Mouse (Mus musculus): ENCODE measurements around the gene Osbpl5.
A peak's percentile ranks its signal among the peaks of the same experiment; 100 is the strongest.

Gene Osbpl5

GRCm38 (mm10) chr7:143756125-143757026, at the start of gene Osbpl5:
Osbpl5 (minus strand) TSS chr7:143756985.
- peak; percentile 7 to 38 for DNase-seq (ENCODE audit: inconsistent age in 2 of 2, low spot score in 1 of 2)

- DNase-seq (ENCODE audit: inconsistent age in 2 of 2, low spot score in 1 of 2), result peak in 1 of 2 experiments; percentile 38
Measured at GRCm38 (mm10) chr7:143805199-143805624, 48.4 kb upstream of the Osbpl5 start.

GRCm38 (mm10) chr7:143801195-143802065, 44.6 kb upstream of the Osbpl5 start:
- peak; percentile 43 to 52 for DNase-seq (ENCODE audit: inconsistent age in 2 of 2, low spot score in 1 of 2)

- DNase-seq (ENCODE audit: inconsistent age in 2 of 2, low spot score in 1 of 2), result no peak
Measured at GRCm38 (mm10) chr7:143800770-143801169, 44.0 kb upstream of the Osbpl5 start.

- DNase-seq (ENCODE audit: inconsistent age in 2 of 2, low spot score in 1 of 2), result no peak
Measured at GRCm38 (mm10) chr7:143798783-143799182, 42.0 kb upstream of the Osbpl5 start.

GRCm38 (mm10) chr7:143793121-143793520, 36.3 kb upstream of the Osbpl5 start:
- DNase-seq (ENCODE audit: inconsistent age in 2 of 2, low spot score in 1 of 2), result peak; percentile 51 to 73

GRCm38 (mm10) chr7:143792336-143792985, 35.7 kb upstream of the Osbpl5 start:
- no peak for DNase-seq (ENCODE audit: inconsistent age in 2 of 2, low spot score in 1 of 2)

- DNase-seq (ENCODE audit: inconsistent age in 2 of 2, low spot score in 1 of 2), result peak; percentile 83 to 86
Measured at GRCm38 (mm10) chr7:143783996-143784829, 27.4 kb upstream of the Osbpl5 start, which contains the start of gene Mrgpre. Mrgpre (minus strand) TSS chr7:143784500.

- no peak for DNase-seq (ENCODE audit: inconsistent age in 2 of 2, low spot score in 1 of 2)
Measured at GRCm38 (mm10) chr7:143783378-143783995, 26.7 kb upstream of the Osbpl5 start.

- DNase-seq (ENCODE audit: inconsistent age in 2 of 2, low spot score in 1 of 2), result no peak
Measured at GRCm38 (mm10) chr7:143777375-143777774, 20.6 kb upstream of the Osbpl5 start.

- no peak for DNase-seq (ENCODE audit: inconsistent age in 2 of 2, low spot score in 1 of 2)
Measured at GRCm38 (mm10) chr7:143776137-143776536, 19.4 kb upstream of the Osbpl5 start.

- peak; percentile 9 to 66 for DNase-seq (ENCODE audit: inconsistent age in 2 of 2, low spot score in 1 of 2)
Measured at GRCm38 (mm10) chr7:143769461-143769860, 12.7 kb upstream of the Osbpl5 start.

- DNase-seq (ENCODE audit: inconsistent age in 2 of 2, low spot score in 1 of 2), result no peak
Measured at GRCm38 (mm10) chr7:143768267-143768666, 11.5 kb upstream of the Osbpl5 start.

GRCm38 (mm10) chr7:143766893-143767292, 10.1 kb upstream of the Osbpl5 start, which contains the start of gene Mrgprg:
Mrgprg (minus strand) TSS chr7:143766993.
- DNase-seq (ENCODE audit: inconsistent age in 2 of 2, low spot score in 1 of 2), result no peak

- DNase-seq (ENCODE audit: inconsistent age in 2 of 2, low spot score in 1 of 2), result peak in 1 of 2 experiments; percentile 4
Measured at GRCm38 (mm10) chr7:143764876-143765530, 8.2 kb upstream of the Osbpl5 start.

- peak; percentile 22 to 57 for DNase-seq (ENCODE audit: inconsistent age in 2 of 2, low spot score in 1 of 2)
Measured at GRCm38 (mm10) chr7:143763794-143764193, 7.0 kb upstream of the Osbpl5 start.

- DNase-seq (ENCODE audit: inconsistent age in 2 of 2, low spot score in 1 of 2), result no peak
Measured at GRCm38 (mm10) chr7:143758956-143759355, 2.2 kb upstream of the Osbpl5 start.

- peak; percentile 3 to 42 for DNase-seq (ENCODE audit: inconsistent age in 2 of 2, low spot score in 1 of 2)
Measured at GRCm38 (mm10) chr7:143757696-143758095, 911 bp upstream of the Osbpl5 start.

- DNase-seq (ENCODE audit: inconsistent age in 2 of 2, low spot score in 1 of 2), result peak; percentile 83 to 93
Measured at GRCm38 (mm10) chr7:143757027-143757390, 224 bp upstream of the Osbpl5 start.
